Mouse (Mus musculus) liver, adult 2 months (tissue): Measurements from ENCODE around the gene Copb1. TPM values are rescaled to one million over a fixed set of nuclear protein-coding genes. Genes with fewer than 3 reads are reported as not detected.
A peak's percentile ranks its signal among the peaks of the same experiment; 100 is the strongest.

Experiments
- DNase-seq: peaks from one replicate; pipeline ENCODE4 v3.0.0-alpha.2; 2011; ENCODE audit warnings: low read depth, low spot score; ENCODE audit errors: extremely low read depth
- H3K27ac ChIP-seq: fragments of 200-500 bp; replicated peaks from 2 replicates; pipeline ENCODE4 v1.5.1; 2012; ENCODE audit warnings: low read depth, mild to moderate bottlenecking, control low read depth, inconsistent platforms, low read length; ENCODE audit not compliant: insufficient read depth
- H3K27me3 ChIP-seq: fragments of 200-500 bp; 2 replicates; pipeline ENCODE4 v1.6.1; 2012; ENCODE audit warnings: mild to moderate bottlenecking, moderate library complexity, low read length, inconsistent platforms; ENCODE audit not compliant: control insufficient read depth, insufficient read depth
- H3K36me3 ChIP-seq: fragments of 200-500 bp; 2 replicates; pipeline ENCODE4 v1.6.1; 2012; ENCODE audit warnings: low read length, inconsistent platforms; ENCODE audit not compliant: control insufficient read depth, insufficient read depth
- H3K4me1 ChIP-seq: fragments of 200-500 bp; 2 replicates; pipeline ENCODE4 v1.6.1; 2011; ENCODE audit warnings: low read length; ENCODE audit not compliant: control insufficient read depth, insufficient read depth
- H3K4me3 ChIP-seq: fragments of 200-500 bp; 2 replicates; pipeline ENCODE4 v1.5.1; 2011; ENCODE audit warnings: low read depth, mild to moderate bottlenecking, control low read depth, low read length, moderate library complexity; ENCODE audit not compliant: insufficient read depth
- H3K79me2 ChIP-seq: fragments of 200-500 bp; 2 replicates; pipeline ENCODE4 v1.6.1; 2012; ENCODE audit warnings: inconsistent platforms, mild to moderate bottlenecking, low read length, moderate library complexity; ENCODE audit not compliant: control insufficient read depth, insufficient read depth
- H3K9ac ChIP-seq: fragments of 200-500 bp; 2 replicates; pipeline ENCODE4 v1.6.1; 2012; ENCODE audit warnings: low read depth, mild to moderate bottlenecking, control low read depth, inconsistent platforms, low read length
- CTCF ChIP-seq: fragments of 200-500 bp; IDR thresholded peaks from 2 replicates; pipeline ENCODE4 v1.5.1; 2011; ENCODE audit warnings: low read depth, low read length, control low read depth
- POLR2A ChIP-seq: fragments of 200-500 bp; IDR thresholded peaks from 2 replicates; pipeline ENCODE4 v1.6.1; 2011; ENCODE audit warnings: low read length, control low read depth; ENCODE audit not compliant: insufficient read depth; ENCODE audit errors: extremely low read depth
- WGBS: fragments of 180-500 bp; shearing (Covaris S2); methylation state at CpG from one replicate; pipeline ENCODE4 v1.1.7; 2018; 5-methylcytosine and 5-hydroxymethylcytosine counted together
- polyA plus RNA-seq: library from polyadenylated mRNA; depleted of rRNA; stranded (reverse); fragments of >200 nt; gene quantifications from 2 replicates; pipeline ENCODE4 v1.2.3, GENCODE M21; 2012
- total RNA-seq: library from RNA; depleted of rRNA; stranded (reverse); fragments of >200 nt; gene quantifications from 2 replicates; pipeline ENCODE4 v1.2.3, GENCODE M21; 2014

Copb1 gene
- total and polyA plus RNA-seq, 2 experiments: 20.3 to 82.7 TPM

DNA sequence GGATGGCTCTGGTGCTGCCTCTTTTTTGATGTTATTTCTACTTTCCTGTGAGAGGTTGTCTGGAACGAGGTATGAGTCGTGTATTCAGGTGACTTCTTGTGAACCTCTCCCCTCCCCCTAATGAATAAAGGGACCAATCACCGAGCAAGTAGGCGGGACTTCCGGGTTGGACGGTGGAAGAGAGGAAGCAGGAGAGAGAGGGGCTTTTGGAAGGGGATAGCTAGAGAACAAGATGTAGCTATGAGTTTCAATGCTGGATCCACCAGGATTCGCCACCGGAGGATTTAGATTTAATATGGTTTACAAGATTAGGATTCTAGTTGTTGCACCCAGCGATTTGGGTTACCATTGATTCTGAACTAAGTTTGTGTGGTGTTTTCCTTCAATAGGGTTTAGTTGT, 28.5 kb upstream of the Copb1 start:
- WGBS: 89% methylated on average over 9 of the region's 9 CpGs
- TF ChIP-seq POLR2A (no peak), CTCF (no peak)

DNA sequence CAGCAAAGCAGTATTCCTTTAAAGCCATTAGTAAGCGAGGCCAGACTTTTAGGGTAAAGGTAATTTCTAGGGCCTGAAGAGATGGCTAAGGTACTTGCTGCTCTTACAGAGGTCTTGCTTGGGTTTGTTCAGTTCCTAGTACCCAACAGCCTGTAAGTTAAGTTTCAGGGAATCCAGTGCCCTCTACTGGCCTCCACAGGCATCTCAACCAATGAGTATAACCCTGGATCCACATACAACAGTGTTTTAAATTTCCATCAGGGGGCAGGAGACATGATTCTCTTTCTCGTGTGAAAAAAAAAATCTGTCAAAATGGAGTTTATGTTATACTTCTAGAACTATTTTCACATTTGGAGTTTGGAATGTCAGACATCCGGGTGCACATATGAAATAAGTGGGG, 27.2 kb upstream of the Copb1 start:
- no peak overlapping the region for H3K27ac ChIP-seq
- TF ChIP-seq CTCF (peak; percentile 21; the same call in 1 of the 2 replicates), POLR2A (no peak)

More for the DNA sequence above, 28.5 kb upstream of the Copb1 start:
- H3K4me3 ChIP-seq: no peak overlapping the region
- no peaks in the 10 kb centered on the region for H3K79me2 ChIP-seq
- H3K4me1 ChIP-seq: no peaks in the 10 kb centered on the region
- no peak for DNase-seq
- no peaks in the 10 kb centered on the region for H3K27me3 ChIP-seq
- H3K27ac ChIP-seq: no peak overlapping the region
- no peaks in the 10 kb centered on the region for H3K36me3 ChIP-seq
- no peak overlapping the region for H3K9ac ChIP-seq

DNA sequence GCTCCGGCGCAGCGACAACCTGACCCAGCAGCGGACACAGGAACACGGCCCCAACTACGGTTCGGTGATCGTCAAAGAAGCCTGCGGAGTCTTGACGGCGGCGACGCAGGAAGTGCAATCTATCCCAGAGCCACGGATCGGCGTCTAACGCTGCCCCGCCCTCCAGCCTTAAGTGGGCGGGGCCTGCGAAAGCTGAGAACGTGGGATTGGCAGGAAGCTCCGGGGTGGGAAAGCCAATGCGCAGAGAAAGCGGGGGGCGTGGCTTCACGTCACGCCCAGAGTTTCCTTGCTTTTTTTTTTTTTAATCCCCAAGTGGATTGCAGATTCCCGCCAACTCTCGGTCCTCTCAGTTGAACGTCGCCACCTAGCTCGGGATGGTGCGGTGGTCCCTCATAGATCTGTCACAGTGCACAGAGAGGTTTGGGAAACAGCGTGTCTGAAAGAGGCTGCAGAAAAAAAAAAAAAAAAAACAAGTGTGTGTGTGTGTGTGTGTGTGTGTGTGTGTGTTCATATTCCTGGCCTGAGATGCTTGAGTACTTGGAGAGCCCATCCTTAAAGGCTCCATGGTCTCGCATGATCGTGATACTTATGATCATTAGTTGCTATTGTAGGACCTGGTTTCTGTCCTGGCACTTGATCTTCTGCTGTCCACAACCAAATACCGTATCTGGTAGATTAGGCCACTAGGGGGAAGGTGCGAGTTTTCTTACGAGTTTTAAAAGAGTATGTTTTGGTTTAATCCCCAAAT, 21.7 kb upstream of the Copb1 start, which contains the start of gene Psma1:
Gene Psma1, minus strand, starts transcription at position 114 of the 748 bp plus-strand sequence.
- under 1% methylated on average over 39 of the region's 39 CpGs for WGBS
- peak within 1 kb of the TSS; percentile 86 for H3K27ac ChIP-seq
- H3K79me2 ChIP-seq: peaks cover 9% of the 10 kb centered on the region; the same call in 1 of the 2 replicates
- peak; percentile 93 for DNase-seq
- H3K9ac ChIP-seq: peak within 1 kb of the TSS; percentile 96
- H3K27me3 ChIP-seq: no peaks in the 10 kb centered on the region
- TF ChIP-seq CTCF (peak; percentile 11; the same call in 1 of the 2 replicates), POLR2A (peak; percentile 89)
- H3K4me3 ChIP-seq: peak within 1 kb of the TSS; percentile 96
- peaks cover 22% of the 10 kb centered on the region for H3K36me3 ChIP-seq
- H3K4me1 ChIP-seq: peaks cover 4% of the 10 kb centered on the region; the same call in 1 of the 2 replicates

More for the DNA sequence above, 27.2 kb upstream of the Copb1 start:
- Histone ChIP-seq H3K4me1 (no peaks in the 10 kb centered on the region), H3K36me3 (no peaks in the 10 kb centered on the region), H3K4me3 (no peak overlapping the region), H3K9ac (no peak overlapping the region), H3K79me2 (no peaks in the 10 kb centered on the region), H3K27me3 (no peaks in the 10 kb centered on the region)
- 67% methylated on average over 3 of the region's 3 CpGs for WGBS
- DNase-seq: peak; percentile 60

GRCm38 (mm10) chr7:114275372-114276004, 21.0 kb upstream of the Copb1 start:
- H3K36me3 ChIP-seq: peaks cover 27% of the 10 kb centered on the region
- peaks cover 4% of the 10 kb centered on the region; the same call in 1 of the 2 replicates for H3K4me1 ChIP-seq
- peak overlapping the region; percentile 86 for H3K27ac ChIP-seq
- no peaks in the 10 kb centered on the region for H3K27me3 ChIP-seq
- H3K9ac ChIP-seq: peak overlapping the region; percentile 96
- peak overlapping the region; percentile 96 for H3K4me3 ChIP-seq
- no peak for TF ChIP-seq CTCF
- no peak for TF ChIP-seq POLR2A
- 1% methylated on average over 24 of the region's 24 CpGs for WGBS
- peaks cover 9% of the 10 kb centered on the region; the same call in 1 of the 2 replicates for H3K79me2 ChIP-seq
- DNase-seq: no peak

DNA sequence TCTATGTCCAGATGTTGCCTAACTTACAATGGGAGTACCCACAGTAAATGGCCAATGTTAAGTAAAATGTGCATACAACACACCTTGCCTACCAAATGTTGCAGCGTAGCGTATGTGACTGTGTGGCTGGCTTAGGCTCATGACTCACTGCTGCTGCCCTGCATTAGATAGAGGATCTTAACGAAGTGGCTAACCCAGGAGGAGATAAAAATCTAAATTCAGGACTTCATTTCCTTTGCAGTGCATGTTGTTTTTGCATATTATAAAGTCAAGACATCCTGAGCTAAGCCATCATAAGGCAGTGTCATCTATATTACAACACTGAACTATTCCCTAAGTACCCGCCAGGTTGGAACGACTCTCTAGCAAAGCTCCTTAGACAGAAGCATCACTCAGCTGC, 13.9 kb upstream of the Copb1 start:
- 93% methylated on average over 5 of the region's 5 CpGs for WGBS
- Histone ChIP-seq H3K27ac (no peak overlapping the region), H3K4me1 (no peaks in the 10 kb centered on the region), H3K4me3 (no peak overlapping the region), H3K79me2 (no peaks in the 10 kb centered on the region), H3K36me3 (peaks cover 76% of the 10 kb centered on the region), H3K27me3 (no peaks in the 10 kb centered on the region), H3K9ac (no peak overlapping the region)
- DNase-seq: no peak
- no peak for TF ChIP-seq CTCF
- TF ChIP-seq POLR2A: no peak

- peaks cover 15% of the 10 kb centered on the region; the same call in 1 of the 2 replicates for H3K79me2 ChIP-seq
Observed at GRCm38 (mm10) chr7:114251684-114252083, 2.8 kb downstream of the Copb1 start.

More at GRCm38 (mm10) chr7:114251684-114252083, 2.8 kb downstream of the Copb1 start:
- H3K4me1 ChIP-seq: peaks cover 8% of the 10 kb centered on the region; the same call in 1 of the 2 replicates
- H3K4me3 ChIP-seq: no peak overlapping the region
- H3K27me3 ChIP-seq: no peaks in the 10 kb centered on the region
- TF ChIP-seq CTCF (0 out of 2 replicates have a peak, but pooled peaks have one; percentile 4), POLR2A (no peak)
- no peak overlapping the region for H3K9ac ChIP-seq
- 96% methylated on average over 3 of the region's 3 CpGs for WGBS
- no peak for DNase-seq
- peaks cover 42% of the 10 kb centered on the region for H3K36me3 ChIP-seq
- no peak overlapping the region for H3K27ac ChIP-seq
